Mouse (Mus musculus) heart, adult 2 months (tissue): ENCODE measurements at regions not wholly inside any gene's neighbourhood (a gene's known extent, or its start where the extent isn't known, plus 50 kb on each side); places are given as distances from the start of the nearest gene placed in this dataset.

Source experiments
- DNase-seq, 2 experiments: peaks; one replicate each; pipeline ENCODE4 v3.0.0; 2021
- H3K27ac ChIP-seq: fragments of 200-600 bp; 2 replicates; pipeline ENCODE4 v1.8.1; 2022
- H3K27me3 ChIP-seq: fragments of 200-500 bp; 2 replicates; pipeline ENCODE4 v1.6.1; 2012; ENCODE audit warnings: mild to moderate bottlenecking, low read length, inconsistent platforms, mixed read lengths; ENCODE audit not compliant: control insufficient read depth, insufficient read depth
- H3K36me3 ChIP-seq: fragments of 200-500 bp; 2 replicates; pipeline ENCODE4 v1.6.1; 2012; ENCODE audit warnings: low read length, inconsistent platforms; ENCODE audit not compliant: control insufficient read depth, insufficient read depth
- H3K4me1 ChIP-seq: fragments of 200-500 bp; 2 replicates; pipeline ENCODE4 v1.6.1; 2011; ENCODE audit warnings: low read length; ENCODE audit not compliant: control insufficient read depth, insufficient read depth
- H3K4me3 ChIP-seq: fragments of 200-600 bp; 2 replicates; pipeline ENCODE4 v1.8.1; 2022
- H3K79me2 ChIP-seq: fragments of 200-500 bp; replicated peaks from 2 replicates; pipeline ENCODE4 v1.6.1; 2012; ENCODE audit warnings: mild to moderate bottlenecking, inconsistent platforms, low read length, moderate library complexity, mixed read lengths; ENCODE audit not compliant: control insufficient read depth, insufficient read depth
- H3K9ac ChIP-seq: fragments of 200-500 bp; 2 replicates; pipeline ENCODE4 v1.6.1; 2012; ENCODE audit warnings: low read depth, mild to moderate bottlenecking, control low read depth, inconsistent platforms, low read length, mixed read lengths
- CTCF ChIP-seq: fragments of 200-600 bp; IDR thresholded peaks from 2 replicates; pipeline ENCODE4 v1.8.1; 2022; ENCODE audit warnings: antibody characterized with exemption, mild to moderate bottlenecking, moderate library complexity
- EP300 ChIP-seq: fragments of 200-500 bp; IDR thresholded peaks from 2 replicates; pipeline ENCODE4 v1.6.1; 2011; ENCODE audit warnings: low read depth, low read length, control low read depth; ENCODE audit not compliant: insufficient read depth
- POLR2A ChIP-seq: fragments of 200-500 bp; IDR thresholded peaks from 2 replicates; pipeline ENCODE4 v1.6.1; 2011; ENCODE audit warnings: mild to moderate bottlenecking, low read depth, low read length, control low read depth; ENCODE audit not compliant: insufficient read depth
- WGBS: fragments of 180-500 bp; shearing (Covaris S2); methylation state at CpG from one replicate; pipeline ENCODE4 v1.1.7; 2018; 5-methylcytosine and 5-hydroxymethylcytosine counted together
- intact Hi-C: fragments of 180-260 bp; cut with DNase I; formaldehyde crosslinking; loops from one replicate; pipeline ENCODE4 v1.15.1; 2025

GRCm38 (mm10) chr13:43987338-43987737, 202.8 kb downstream of the Cd83 start:
- intact Hi-C loops = no loop called here
- DNase-seq = no peak
- no peaks in the 10 kb centered on the region for H3K79me2 ChIP-seq
- 71% methylated on average over 6 of the region's 6 CpGs for WGBS
- no peak overlapping the region for H3K4me3 ChIP-seq
- no peak overlapping the region for H3K27ac ChIP-seq
- TF ChIP-seq POLR2A = no peak
- no peak for TF ChIP-seq EP300
- TF ChIP-seq CTCF = no peak
- peaks cover 5% of the 10 kb centered on the region for H3K4me1 ChIP-seq
- H3K9ac ChIP-seq = no peak overlapping the region
- no peaks in the 10 kb centered on the region for H3K27me3 ChIP-seq
- H3K36me3 ChIP-seq = no peaks in the 10 kb centered on the region

DNA sequence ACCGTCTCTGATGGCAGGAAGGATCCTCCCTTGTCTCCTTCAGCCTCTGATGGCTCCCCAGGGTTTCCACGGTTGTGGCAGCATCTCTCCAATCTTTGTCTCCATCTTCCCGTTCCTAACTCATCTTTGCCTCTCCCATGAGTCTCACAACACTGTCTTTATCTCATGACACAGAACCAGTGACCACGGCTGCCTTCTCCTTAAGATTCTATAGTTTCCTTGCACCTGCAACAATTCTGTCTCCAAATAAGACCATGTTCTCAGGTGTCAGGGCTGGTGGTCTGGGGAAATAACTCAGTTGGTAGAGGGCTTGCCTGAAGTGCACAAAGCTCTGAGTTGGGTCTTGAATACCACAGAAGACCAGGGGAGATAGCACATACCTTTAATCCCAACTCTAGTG, 203.8 kb downstream of the Cd83 start:
- TF ChIP-seq POLR2A (no peak), EP300 (no peak), CTCF (no peak)
- intact Hi-C loops = no loop called here
- no peaks in the 10 kb centered on the region for H3K27me3 ChIP-seq
- WGBS = 80% methylated on average over 4 of the region's 4 CpGs
- H3K9ac ChIP-seq = no peak overlapping the region
- DNase-seq = no peak
- peaks cover 5% of the 10 kb centered on the region for H3K4me1 ChIP-seq
- H3K36me3 ChIP-seq = no peaks in the 10 kb centered on the region
- H3K4me3 ChIP-seq = no peak overlapping the region
- H3K79me2 ChIP-seq = no peaks in the 10 kb centered on the region
- no peak overlapping the region for H3K27ac ChIP-seq

- H3K79me2 ChIP-seq = no peaks in the 10 kb centered on the region
- peak overlapping the region; percentile 64; the same call in 1 of the 2 replicates for H3K27ac ChIP-seq
- intact Hi-C loops = loop anchor here (5.0 kb wide), 3 partner anchors 57 to 237 kb away; no protein-coding TSS in a partner anchor
- no peaks in the 10 kb centered on the region for H3K27me3 ChIP-seq
- H3K9ac ChIP-seq = no peak overlapping the region
- H3K4me1 ChIP-seq = peaks cover 7% of the 10 kb centered on the region
- H3K4me3 ChIP-seq = no peak overlapping the region; the same call in 1 of the 2 replicates
- TF ChIP-seq POLR2A (no peak), EP300 (no peak), CTCF (no peak)
- peak; percentile 49 to 55 for DNase-seq
- WGBS = 42% methylated on average over 16 of the region's 16 CpGs
- no peaks in the 10 kb centered on the region for H3K36me3 ChIP-seq
Observed at GRCm38 (mm10) chr13:43990281-43991101, 205.9 kb downstream of the Cd83 start.

GRCm38 (mm10) chr13:43991774-43992173, 207.2 kb downstream of the Cd83 start:
- intact Hi-C loops = loop anchor here (5.0 kb wide), 3 partner anchors 56 to 236 kb away; no protein-coding TSS in a partner anchor
- H3K9ac ChIP-seq = no peak overlapping the region
- WGBS = 16% methylated on average over 5 of the region's 5 CpGs
- H3K4me3 ChIP-seq = no peak overlapping the region
- H3K36me3 ChIP-seq = no peaks in the 10 kb centered on the region
- no peaks in the 10 kb centered on the region for H3K27me3 ChIP-seq
- H3K27ac ChIP-seq = peak overlapping the region; percentile 64
- TF ChIP-seq EP300 (0 out of 2 replicates have a peak, but pooled peaks have one; percentile 15), POLR2A (no peak), CTCF (no peak)
- DNase-seq = peak; percentile 61 to 79
- H3K79me2 ChIP-seq = no peaks in the 10 kb centered on the region
- peaks cover 7% of the 10 kb centered on the region for H3K4me1 ChIP-seq

- peaks cover 7% of the 10 kb centered on the region for H3K4me1 ChIP-seq
- intact Hi-C loops = loop anchor here (5.0 kb wide), 3 partner anchors 54 to 234 kb away; no protein-coding TSS in a partner anchor
Observed at GRCm38 (mm10) chr13:43992968-43993367, 208.4 kb downstream of the Cd83 start.

DNA sequence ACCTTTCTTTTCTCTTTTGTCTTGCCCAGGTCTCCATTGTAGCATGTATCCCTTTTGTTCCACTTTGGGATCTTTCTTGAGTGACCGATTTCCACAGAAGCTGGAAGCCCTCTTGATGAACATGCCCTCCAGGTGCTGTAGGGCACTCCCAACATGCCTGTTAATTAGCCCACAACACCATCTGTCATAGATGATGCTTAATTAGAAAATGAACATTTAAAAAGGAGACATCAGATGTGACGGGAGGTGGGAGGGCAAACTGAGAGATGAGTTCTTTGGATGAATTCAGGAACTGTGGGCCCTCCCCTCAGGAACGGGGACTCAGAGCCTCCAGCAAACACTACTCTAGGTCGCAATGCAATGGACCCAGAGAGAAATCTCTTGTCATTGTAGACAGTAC, 209.8 kb downstream of the Cd83 start:
- TF ChIP-seq EP300 = no peak
- TF ChIP-seq POLR2A = no peak
- TF ChIP-seq CTCF = no peak
- peaks cover 7% of the 10 kb centered on the region for H3K4me1 ChIP-seq
- intact Hi-C loops = loop anchor here (5.0 kb wide), 3 partner anchors 53 to 233 kb away; no protein-coding TSS in a partner anchor
- 98% methylated on average over 4 of the region's 4 CpGs for WGBS
- no peak overlapping the region for H3K9ac ChIP-seq
- no peak overlapping the region for H3K27ac ChIP-seq
- no peak for DNase-seq
- no peaks in the 10 kb centered on the region for H3K27me3 ChIP-seq
- no peaks in the 10 kb centered on the region for H3K36me3 ChIP-seq
- H3K4me3 ChIP-seq = no peak overlapping the region
- no peaks in the 10 kb centered on the region for H3K79me2 ChIP-seq

More at GRCm38 (mm10) chr13:43992968-43993367, 208.4 kb downstream of the Cd83 start:
- H3K9ac ChIP-seq = no peak overlapping the region
- H3K79me2 ChIP-seq = no peaks in the 10 kb centered on the region
- no peak overlapping the region for H3K27ac ChIP-seq
- H3K4me3 ChIP-seq = no peak overlapping the region
- no peaks in the 10 kb centered on the region for H3K27me3 ChIP-seq
- H3K36me3 ChIP-seq = no peaks in the 10 kb centered on the region
- TF ChIP-seq EP300 (no peak), POLR2A (no peak), CTCF (no peak)
- DNase-seq = no peak
